Mouse (Mus musculus) hindbrain, embryonic 12.5 days (tissue): ENCODE measurements around the gene Gipc2. TPM values are rescaled to one million over a fixed set of nuclear protein-coding genes. Genes with fewer than 3 reads are reported as not detected.
"Not testable (repeated sequence)": the region's sequence is repeated elsewhere in the genome, so short reads cannot be mapped to it uniquely, and the experiment has no call there.

Experiments used
- ATAC-seq: fragments of 200-750 bp; cut with Nextera tagmentation; 2 replicates; pipeline ENCODE4 v1.8.0; 2017; ENCODE audit warnings: moderate TSS enrichment; ENCODE audit not compliant: low FRiP score
- H3K27ac ChIP-seq: fragments of 300-500 bp; sonication (generic); 2 replicates; pipeline ENCODE4 v1.5.1; 2016; ENCODE audit warnings: mild to moderate bottlenecking
- H3K27me3 ChIP-seq: fragments of 300-500 bp; sonication (generic); 2 replicates; pipeline ENCODE4 v1.6.1; 2016; ENCODE audit warnings: mild to moderate bottlenecking
- H3K36me3 ChIP-seq: fragments of 300-500 bp; sonication (generic); 2 replicates; pipeline ENCODE4 v1.6.1; 2016; ENCODE audit warnings: mild to moderate bottlenecking
- H3K4me1 ChIP-seq: fragments of 300-500 bp; sonication (generic); 2 replicates; pipeline ENCODE4 v1.6.1; 2016
- H3K4me2 ChIP-seq: fragments of 300-500 bp; sonication (generic); replicated peaks from 2 replicates; pipeline ENCODE4 v1.6.1; 2016; ENCODE audit warnings: mild to moderate bottlenecking
- H3K4me3 ChIP-seq: fragments of 300-500 bp; sonication (generic); 2 replicates; pipeline ENCODE4 v1.5.1; 2016; ENCODE audit warnings: mild to moderate bottlenecking
- H3K9ac ChIP-seq: fragments of 300-500 bp; sonication (generic); 2 replicates; pipeline ENCODE4 v1.6.1; 2016; ENCODE audit warnings: mild to moderate bottlenecking, moderate library complexity
- H3K9me3 ChIP-seq: fragments of 300-500 bp; sonication (generic); replicated peaks from 2 replicates; pipeline ENCODE4 v1.6.1; 2016; ENCODE audit warnings: mild to moderate bottlenecking
- WGBS: fragments of 180-500 bp; shearing (Covaris S2); methylation state at CpG from one replicate; pipeline ENCODE4 v1.1.7; 2016; 5-methylcytosine and 5-hydroxymethylcytosine counted together
- polyA plus RNA-seq: library from polyadenylated mRNA; unstranded; fragments of >200 nt; fragmentation: Nextera tagmentation; extraction: Ambion mirVana; gene quantifications from 2 replicates; pipeline ENCODE4 v1.2.1, GENCODE M21; 2016

The Gipc2 gene
- polyA plus RNA-seq, 1 experiment from 2014 or later: 2.6 TPM

DNA sequence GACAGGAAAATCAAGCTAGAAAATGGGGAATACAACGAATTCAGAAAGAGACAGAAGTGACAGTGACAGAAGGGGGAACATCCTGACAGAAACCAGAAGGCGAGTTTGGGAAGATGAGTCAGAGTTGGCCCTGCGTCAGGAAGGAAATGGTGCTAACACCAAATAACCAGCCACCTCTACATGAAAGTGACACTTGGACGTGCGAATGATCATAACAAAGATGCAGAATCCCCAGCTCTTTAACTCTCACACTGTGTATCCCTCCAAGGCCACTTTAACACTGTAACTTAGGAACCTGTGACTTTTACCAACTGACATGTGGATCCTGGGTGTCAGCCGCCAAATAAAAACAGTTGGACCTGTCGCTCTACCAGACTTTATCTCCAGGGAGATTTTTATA, 16.6 kb downstream of the Gipc2 start:
- Histone ChIP-seq H3K9me3 (no peaks in the 10 kb centered on the region), H3K4me3 (no peak overlapping the region), H3K4me2 (no peak overlapping the region), H3K27me3 (no peaks in the 10 kb centered on the region), H3K36me3 (no peaks in the 10 kb centered on the region), H3K9ac (no peak overlapping the region), H3K4me1 (no peaks in the 10 kb centered on the region), H3K27ac (no peak overlapping the region)
- 81% methylated on average over 7 of the region's 7 CpGs for WGBS
- ATAC-seq: no peak

DNA sequence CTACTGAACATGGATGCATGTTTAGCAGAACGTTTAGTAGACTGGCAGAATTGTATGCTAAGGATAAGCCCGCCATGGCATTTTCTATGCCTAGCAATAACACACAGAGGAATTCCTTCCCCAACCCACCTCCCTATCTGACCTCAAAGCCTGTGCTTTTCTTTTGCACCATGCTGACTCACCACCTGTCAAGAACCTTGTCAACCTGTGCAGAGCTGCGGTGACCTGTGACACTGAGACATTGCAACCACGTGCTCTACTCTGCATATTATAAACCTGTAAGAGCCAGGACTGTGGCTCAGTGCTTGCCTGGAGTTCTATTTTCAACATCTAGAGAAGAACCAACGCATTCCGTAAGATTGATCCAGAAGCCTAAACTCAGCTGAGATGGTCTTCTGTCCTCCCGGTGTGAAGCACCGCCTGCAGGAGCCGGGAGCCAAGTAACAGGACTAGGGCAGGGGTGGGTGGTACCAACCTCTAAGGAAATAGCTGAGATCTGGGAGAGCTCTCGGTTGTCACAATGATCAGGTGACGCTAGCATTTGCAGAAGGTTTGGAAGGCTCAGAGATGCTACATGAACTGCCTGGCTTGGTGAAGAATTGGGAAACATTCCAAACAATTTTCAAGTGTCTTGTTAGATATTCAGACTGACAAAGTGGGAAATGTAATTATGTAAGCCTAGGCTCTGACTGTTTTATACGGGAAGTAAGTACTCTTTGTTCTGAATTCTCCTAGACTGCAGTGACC, 18.8 kb downstream of the Gipc2 start:
- H3K9me3 ChIP-seq: no peaks in the 10 kb centered on the region
- H3K36me3 ChIP-seq: no peaks in the 10 kb centered on the region
- ATAC-seq: no peak
- no peak overlapping the region for H3K9ac ChIP-seq
- H3K27me3 ChIP-seq: no peaks in the 10 kb centered on the region
- no peak overlapping the region for H3K4me2 ChIP-seq
- no peaks in the 10 kb centered on the region for H3K4me1 ChIP-seq
- no peak overlapping the region for H3K4me3 ChIP-seq
- 71% methylated on average over 12 of the region's 12 CpGs for WGBS
- no peak overlapping the region for H3K27ac ChIP-seq

DNA sequence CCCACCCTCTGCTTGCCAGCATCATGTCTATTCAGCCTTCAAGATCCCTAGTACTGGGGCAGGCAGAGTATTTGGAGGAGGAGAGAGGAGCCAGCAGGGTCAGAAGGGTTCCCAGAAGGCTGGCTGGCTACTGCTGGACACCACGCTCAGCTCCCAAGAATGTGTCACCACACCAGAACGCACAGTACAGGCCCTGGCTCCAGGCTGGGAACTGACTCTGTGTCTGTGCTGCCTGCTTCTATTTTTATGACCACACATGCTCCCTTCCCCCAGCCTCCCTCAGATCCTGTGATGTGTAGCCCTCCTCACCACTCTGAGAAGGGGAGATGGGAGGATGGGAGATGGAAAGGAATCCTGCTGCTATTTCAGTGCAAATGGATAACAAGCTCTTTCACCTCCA, 20.8 kb downstream of the Gipc2 start:
- Histone ChIP-seq H3K27ac (no peak overlapping the region), H3K9ac (no peak overlapping the region), H3K4me2 (no peak overlapping the region), H3K4me1 (no peaks in the 10 kb centered on the region), H3K4me3 (no peak overlapping the region), H3K9me3 (no peaks in the 10 kb centered on the region), H3K27me3 (no peaks in the 10 kb centered on the region), H3K36me3 (no peaks in the 10 kb centered on the region)
- 67% methylated on average over 2 of the region's 2 CpGs for WGBS
- no peak for ATAC-seq

DNA sequence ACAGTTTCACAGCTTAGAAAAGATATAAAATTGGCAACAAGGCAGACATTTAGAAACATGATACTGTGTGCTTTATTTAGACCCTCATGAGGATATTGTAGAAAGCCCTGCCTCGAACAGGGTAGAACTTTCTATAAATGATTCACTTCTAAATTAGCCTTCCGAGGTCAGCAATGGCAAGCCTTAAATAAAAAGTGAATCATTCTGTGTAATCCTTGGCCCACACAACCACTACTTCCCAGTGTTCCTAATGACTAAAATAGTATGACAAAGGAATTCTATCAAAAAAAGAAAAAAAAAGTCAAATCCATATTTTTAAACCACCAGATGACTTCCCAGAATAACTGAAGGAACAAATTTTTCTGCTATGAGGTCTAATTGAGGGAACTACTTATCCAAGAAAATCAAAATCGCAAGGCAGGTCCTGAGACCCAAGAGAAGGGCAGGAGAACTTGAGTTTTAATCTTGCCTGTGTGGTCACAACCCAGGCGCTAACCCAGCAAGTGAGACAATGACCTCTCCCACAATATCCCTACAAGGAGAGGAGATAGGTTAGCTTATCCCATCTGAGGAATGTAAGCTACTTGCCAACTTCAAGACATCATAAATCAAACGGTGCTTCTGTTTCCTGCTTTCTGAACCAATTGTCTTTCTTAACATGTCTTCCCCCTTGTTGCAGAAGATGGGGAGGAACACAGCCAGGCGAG, 22.9 kb downstream of the Gipc2 start:
- Histone ChIP-seq H3K4me2 (no peak overlapping the region), H3K27me3 (no peaks in the 10 kb centered on the region), H3K4me3 (no peak overlapping the region), H3K9me3 (no peaks in the 10 kb centered on the region), H3K9ac (no peak overlapping the region), H3K27ac (no peak overlapping the region), H3K4me1 (no peaks in the 10 kb centered on the region), H3K36me3 (no peaks in the 10 kb centered on the region)
- no peak for ATAC-seq
- WGBS: 85% methylated on average over 6 of the region's 6 CpGs

DNA sequence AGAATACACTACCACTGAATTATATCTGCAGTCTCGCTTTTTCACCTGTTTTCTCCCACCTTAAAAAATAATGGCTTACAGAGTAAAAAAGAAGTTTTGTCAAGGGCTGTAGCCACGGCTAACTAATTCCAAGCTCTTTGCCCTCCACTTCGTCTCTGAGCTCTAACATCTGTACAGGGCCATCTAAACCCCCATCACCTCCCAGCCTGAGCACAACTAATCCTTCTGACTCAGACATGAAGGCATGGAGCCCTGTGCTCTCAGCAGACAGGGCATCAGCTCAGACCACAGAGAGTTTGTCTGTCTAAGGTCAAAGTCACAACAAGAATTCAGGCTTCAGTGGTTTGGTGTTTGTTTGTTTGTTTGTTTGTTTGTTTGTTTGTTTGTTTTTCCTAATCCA, 23.9 kb downstream of the Gipc2 start:
- Histone ChIP-seq H3K4me3 (no peak overlapping the region), H3K4me2 (no peak overlapping the region), H3K9ac (no peak overlapping the region), H3K9me3 (no peaks in the 10 kb centered on the region), H3K4me1 (no peaks in the 10 kb centered on the region), H3K27ac (no peak overlapping the region), H3K36me3 (no peaks in the 10 kb centered on the region), H3K27me3 (no peaks in the 10 kb centered on the region)
- 84% methylated on average over 3 of the region's 3 CpGs for WGBS
- ATAC-seq: no peak

DNA sequence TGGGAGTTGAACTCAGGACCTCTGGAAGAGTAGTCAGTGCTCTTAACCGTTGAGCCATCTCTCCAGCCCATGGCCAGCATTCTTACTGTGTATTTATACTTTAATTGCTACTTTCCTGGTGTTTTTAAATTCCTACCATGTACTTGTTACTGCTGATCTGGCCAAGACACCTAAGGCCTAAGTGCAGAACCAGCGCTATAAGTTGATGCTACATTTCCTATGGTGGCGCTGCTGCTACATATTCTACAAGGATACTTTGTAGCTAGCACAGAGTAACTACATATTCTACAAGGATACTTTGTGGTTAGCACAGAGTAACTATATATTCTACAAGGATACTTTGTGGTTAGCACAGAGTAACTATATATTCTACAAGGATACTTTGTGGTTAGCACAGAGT, 26.7 kb downstream of the Gipc2 start:
- H3K27ac ChIP-seq, H3K9me3 ChIP-seq, ATAC-seq, H3K36me3 ChIP-seq, H3K9ac ChIP-seq, H3K4me3 ChIP-seq, H3K4me2 ChIP-seq, H3K4me1 ChIP-seq, H3K27me3 ChIP-seq: not testable (repeated sequence)
- WGBS: 90% methylated on average over 3 of the region's 3 CpGs

DNA sequence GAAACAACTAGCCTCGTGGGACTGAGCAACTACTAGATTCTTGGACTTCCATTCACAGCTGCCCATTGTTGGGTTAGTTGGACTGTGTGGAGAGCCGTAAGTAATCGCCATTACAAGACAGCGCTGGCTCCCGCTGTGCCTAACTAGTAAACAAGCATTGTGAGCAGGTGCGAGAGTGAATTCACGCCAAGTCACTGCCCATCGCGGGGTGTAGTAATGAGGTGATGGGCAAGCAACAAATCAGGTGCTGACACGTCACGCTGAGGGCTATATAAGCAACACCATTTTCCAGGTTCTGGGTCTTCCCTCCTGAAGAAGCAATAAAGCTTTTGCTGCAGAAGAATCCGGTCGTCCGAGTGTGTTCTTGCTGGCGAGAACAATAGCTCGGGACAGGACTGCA, 29.9 kb downstream of the Gipc2 start:
- not testable (repeated sequence) for H3K27ac ChIP-seq, H3K4me3 ChIP-seq, H3K27me3 ChIP-seq, H3K9me3 ChIP-seq, H3K4me1 ChIP-seq, ATAC-seq, H3K36me3 ChIP-seq, H3K9ac ChIP-seq, H3K4me2 ChIP-seq
- WGBS: 91% methylated on average over 16 of the region's 16 CpGs

DNA sequence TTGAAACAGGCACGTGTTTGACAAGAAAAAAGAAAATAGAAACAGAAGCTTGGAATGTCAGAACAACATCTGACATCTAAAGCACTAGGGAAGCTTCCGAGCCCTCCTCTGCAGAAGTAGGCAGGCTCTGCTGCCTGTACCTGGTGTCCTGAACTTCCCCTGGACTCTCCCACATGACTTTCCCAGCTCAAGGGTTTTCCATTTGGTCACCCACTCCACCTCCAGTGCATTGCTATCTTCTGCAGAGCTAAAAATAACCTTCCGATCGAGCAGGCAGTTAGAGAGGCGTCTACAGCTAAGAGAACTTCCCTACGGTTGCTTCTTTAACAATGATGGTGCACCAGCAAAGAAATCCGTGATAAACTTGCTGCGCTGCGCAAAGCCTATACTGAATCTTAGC, 32.4 kb downstream of the Gipc2 start:
- 85% methylated on average over 9 of the region's 9 CpGs for WGBS
- Histone ChIP-seq H3K4me1 (no peaks in the 10 kb centered on the region), H3K9me3 (no peaks in the 10 kb centered on the region)

DNA sequence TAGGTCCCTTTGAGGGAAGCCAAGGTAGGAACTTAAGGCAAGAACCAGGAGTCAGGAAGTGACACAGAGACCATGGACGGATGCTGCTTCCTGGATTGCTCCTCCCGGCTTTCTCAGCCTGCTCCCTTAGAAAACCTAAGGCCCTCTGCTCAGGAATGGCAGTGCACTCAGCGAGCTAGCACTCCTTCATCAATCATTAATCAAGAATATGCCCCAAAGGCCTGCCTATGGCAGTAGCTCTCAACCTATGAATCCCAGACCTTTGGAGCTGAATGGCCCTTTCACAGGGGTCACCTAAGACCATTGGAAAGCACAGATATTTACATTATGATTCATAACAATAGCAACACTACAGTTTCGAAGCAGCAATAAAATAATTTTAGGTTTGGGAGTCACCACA, 35.1 kb downstream of the Gipc2 start:
- Histone ChIP-seq H3K9ac (no peak overlapping the region), H3K9me3 (no peaks in the 10 kb centered on the region), H3K4me3 (no peak overlapping the region), H3K4me2 (no peak overlapping the region), H3K36me3 (no peaks in the 10 kb centered on the region), H3K27me3 (no peaks in the 10 kb centered on the region), H3K27ac (no peak overlapping the region), H3K4me1 (no peaks in the 10 kb centered on the region)
- no peak for ATAC-seq
- WGBS: 84% methylated on average over 4 of the region's 4 CpGs

More for the DNA sequence above, 32.4 kb downstream of the Gipc2 start:
- Histone ChIP-seq H3K27ac (no peak overlapping the region), H3K27me3 (no peaks in the 10 kb centered on the region), H3K9ac (no peak overlapping the region), H3K4me2 (no peak overlapping the region), H3K36me3 (no peaks in the 10 kb centered on the region), H3K4me3 (no peak overlapping the region)
- no peak for ATAC-seq

DNA sequence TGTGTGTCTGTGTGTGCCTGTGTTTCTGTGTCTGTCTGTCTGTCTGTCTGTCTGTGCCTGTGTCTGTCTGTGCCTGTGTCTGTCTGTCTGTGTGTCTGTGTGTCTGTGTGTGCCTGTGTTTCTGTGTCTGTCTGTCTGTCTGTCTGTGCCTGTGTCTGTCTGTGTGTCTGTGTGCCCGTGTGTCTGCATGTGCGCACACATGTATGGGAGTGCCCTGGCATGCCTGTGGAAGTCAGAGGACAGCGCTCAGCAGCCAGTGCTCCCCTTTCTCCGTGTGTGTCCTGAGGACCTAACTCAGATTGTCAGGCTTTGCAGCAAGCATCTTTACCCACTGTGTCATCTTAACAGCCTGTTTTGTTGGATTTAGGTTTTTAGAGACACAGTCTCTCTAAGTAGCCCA, 36.6 kb downstream of the Gipc2 start:
- H3K9ac ChIP-seq, H3K4me2 ChIP-seq, H3K36me3 ChIP-seq, H3K27me3 ChIP-seq, ATAC-seq, H3K4me1 ChIP-seq, H3K9me3 ChIP-seq, H3K4me3 ChIP-seq, H3K27ac ChIP-seq: not testable (repeated sequence)
- 93% methylated on average over 4 of the region's 4 CpGs for WGBS

DNA sequence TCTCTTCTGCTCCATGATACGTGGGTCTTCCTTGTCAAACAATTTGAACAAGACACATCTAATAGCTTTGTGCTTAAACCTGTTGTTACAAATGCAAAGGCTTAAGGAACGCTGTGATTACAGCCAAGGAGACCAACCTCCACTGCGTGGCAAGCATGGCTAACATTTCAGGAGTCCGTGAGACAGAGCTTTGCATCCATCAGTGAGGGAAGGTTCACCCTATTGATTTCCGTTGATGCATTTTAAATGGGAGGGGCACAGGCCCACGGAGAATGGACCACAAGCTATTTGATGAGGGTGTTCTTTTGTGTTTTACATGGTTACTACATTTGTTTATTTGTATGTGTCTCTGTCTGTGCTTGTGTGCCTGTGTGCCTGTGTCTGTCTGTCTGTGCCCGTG, 37.4 kb downstream of the Gipc2 start:
- H3K36me3 ChIP-seq: no peaks in the 10 kb centered on the region
- no peak for ATAC-seq
- no peak overlapping the region for H3K9ac ChIP-seq
- no peak overlapping the region for H3K27ac ChIP-seq
- no peak overlapping the region for H3K4me3 ChIP-seq
- H3K9me3 ChIP-seq: no peaks in the 10 kb centered on the region
- H3K4me2 ChIP-seq: no peak overlapping the region
- no peaks in the 10 kb centered on the region for H3K4me1 ChIP-seq
- WGBS: 76% methylated on average over 7 of the region's 7 CpGs
- no peaks in the 10 kb centered on the region for H3K27me3 ChIP-seq

DNA sequence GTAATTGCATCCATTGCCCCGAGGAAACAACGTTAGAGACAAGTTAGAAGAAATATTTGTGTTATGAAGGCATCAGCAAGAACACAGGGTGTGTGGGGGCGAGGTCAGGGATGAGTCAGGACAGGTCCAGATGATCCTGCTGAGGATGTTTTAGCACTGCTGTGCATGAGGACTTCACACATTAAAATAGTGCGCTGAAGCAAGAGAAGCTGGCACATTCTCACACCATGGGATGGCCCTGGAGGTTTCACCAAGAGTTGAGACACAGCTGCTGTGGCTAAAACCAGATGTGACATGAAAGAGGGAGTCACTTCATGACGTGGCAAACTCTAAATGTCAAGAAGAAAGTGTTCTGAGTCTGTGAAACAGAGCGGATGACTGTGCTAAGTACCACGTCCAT, 38.9 kb downstream of the Gipc2 start:
- H3K4me2 ChIP-seq: no peak overlapping the region
- H3K27ac ChIP-seq: no peak overlapping the region
- H3K9ac ChIP-seq: no peak overlapping the region
- WGBS: 74% methylated on average over 7 of the region's 7 CpGs
- H3K4me1 ChIP-seq: no peaks in the 10 kb centered on the region
- no peaks in the 10 kb centered on the region for H3K27me3 ChIP-seq
- H3K36me3 ChIP-seq: no peaks in the 10 kb centered on the region
- no peak for ATAC-seq
- no peaks in the 10 kb centered on the region for H3K9me3 ChIP-seq
- no peak overlapping the region for H3K4me3 ChIP-seq

DNA sequence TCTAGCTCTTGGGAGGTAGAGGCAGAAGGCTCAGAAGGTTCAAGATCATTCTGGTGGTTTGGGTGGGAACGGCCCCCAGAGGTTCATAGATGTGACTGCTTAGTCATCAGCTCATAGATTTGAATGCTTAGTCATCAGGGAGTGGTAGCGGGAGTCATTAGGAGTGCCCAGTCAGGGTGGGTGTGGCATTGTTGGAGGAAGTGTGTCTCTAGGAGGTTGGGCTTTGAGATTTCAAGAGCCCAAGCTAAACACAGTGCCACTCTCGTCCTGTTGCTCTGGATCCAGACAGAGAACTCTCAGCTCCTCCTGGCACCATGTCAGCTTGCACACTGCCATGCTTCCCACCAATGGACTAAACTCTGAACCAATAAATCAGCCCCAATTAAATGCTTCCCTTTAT, 43.3 kb downstream of the Gipc2 start:
- H3K4me2 ChIP-seq: no peak overlapping the region
- no peak overlapping the region for H3K27ac ChIP-seq
- no peaks in the 10 kb centered on the region for H3K27me3 ChIP-seq
- WGBS: 74% methylated on average over 3 of the region's 3 CpGs
- ATAC-seq: no peak
- H3K9ac ChIP-seq: no peak overlapping the region
- H3K36me3 ChIP-seq: no peaks in the 10 kb centered on the region
- H3K4me1 ChIP-seq: no peaks in the 10 kb centered on the region
- H3K4me3 ChIP-seq: no peak overlapping the region
- no peaks in the 10 kb centered on the region for H3K9me3 ChIP-seq
